In genomic region chr11:108287321-108287720, GRCm38 (mm10) we compare ENCODE assay signal across 12 mouse cellular contexts. TPM values are rescaled to one million over a fixed set of nuclear protein-coding genes. Genes with fewer than 3 reads are reported as not detected.
DNase-seq lines count a peak whose midpoint lies in the region; ATAC-seq and TF ChIP-seq lines count a peak whose summit lies in the region.
"Had no signal": no experiment of that assay in that cellular context is flagged by ENCODE, and none has a peak within 500 bp of the region (broad histone marks: within the 10 kb centered on the region; RNA-seq: fewer than 3 reads in every experiment).

No protein-coding gene starts in this region.

- peak; percentile 78 for ATAC-seq in limb, embryonic 13.5 days (ENCODE audit: low FRiP score, low read depth)
- ATAC-seq: forebrain, embryonic 16.5 days; intestine, postnatal 0 days had no signal

- no peak for TF ChIP-seq EP300 in heart, adult 2 months (IDR thresholded peaks at IDR 0.05; ENCODE audit: insufficient read depth, low read depth, low read length)

- H3K9me3 ChIP-seq in heart, embryonic 10.5 days: no peaks in the 10 kb centered on the region
- H3K9me3 ChIP-seq in limb, embryonic 13.5 days: no peaks in the 10 kb centered on the region; the same call in 1 of the 2 replicates
- H3K9me3 ChIP-seq: embryonic facial prominence, embryonic 13.5 days had no signal

- H3K79me2 ChIP-seq in heart, adult 2 months (replicated peaks; ENCODE audit: control insufficient read depth, insufficient read depth, low read length): no peaks in the 10 kb centered on the region

- 57% methylated on average over 2 of the region's 2 CpGs for WGBS in heart, embryonic 10.5 days
- 42% methylated on average over 2 of the region's 2 CpGs for WGBS in heart, adult 2 months
- WGBS in limb, embryonic 13.5 days: 11% methylated on average over 2 of the region's 2 CpGs

- H3K9ac ChIP-seq in heart, adult 2 months (ENCODE audit: low read depth, low read length): no peak overlapping the region
- no peak overlapping the region for H3K9ac ChIP-seq in limb, embryonic 13.5 days
- H3K9ac ChIP-seq: embryonic facial prominence, embryonic 13.5 days had no signal

- 0 out of 2 replicates have a peak overlapping the region, but pooled peaks have one; percentile 52 for H3K27ac ChIP-seq in heart, embryonic 10.5 days
- no peak overlapping the region for H3K27ac ChIP-seq in heart, adult 2 months
- peak overlapping the region; percentile 44; the same call in 1 of the 2 replicates for H3K27ac ChIP-seq in limb, embryonic 13.5 days
- H3K27ac ChIP-seq: embryonic facial prominence, embryonic 13.5 days had no signal

- DNase-seq in heart, embryonic 10.5 days (ENCODE audit: low spot score): no peak
- DNase-seq in heart, adult 2 months: no peak
- DNase-seq in lung, postnatal 14 days: peak; percentile 40
- DNase-seq in lung, postnatal 36 days: no peak
- DNase-seq in heart, postnatal 4 days: peak; percentile 51
- DNase-seq in Muller cell, postnatal 12 days (ENCODE audit: inconsistent ontology term): no peak
- DNase-seq in ovary, adult 18-20 months (ENCODE audit: low spot score): no peak

- 0 out of 2 replicates have a peak overlapping the region, but pooled peaks have one; percentile 19 for H3K4me2 ChIP-seq in limb, embryonic 13.5 days (replicated peaks)
- H3K4me2 ChIP-seq: embryonic facial prominence, embryonic 13.5 days had no signal

- intact Hi-C loops in heart, adult 2 months (cut with DNase I): no loop called here

- no peak for TF ChIP-seq CTCF in heart, adult 2 months (IDR thresholded peaks at IDR 0.05)

- no peak overlapping the region for H3K4me3 ChIP-seq in heart, embryonic 10.5 days
- no peak overlapping the region for H3K4me3 ChIP-seq in heart, adult 2 months
- no peak overlapping the region for H3K4me3 ChIP-seq in limb, embryonic 13.5 days
- H3K4me3 ChIP-seq: embryonic facial prominence, embryonic 13.5 days had no signal

- H3K36me3 ChIP-seq in heart, embryonic 10.5 days: peaks cover 5% of the 10 kb centered on the region
- H3K36me3 ChIP-seq in heart, adult 2 months (ENCODE audit: control insufficient read depth, insufficient read depth, low read length): no peaks in the 10 kb centered on the region
- no peaks in the 10 kb centered on the region for H3K36me3 ChIP-seq in limb, embryonic 13.5 days
- H3K36me3 ChIP-seq: embryonic facial prominence, embryonic 13.5 days had no signal

- TF ChIP-seq POLR2A in heart, adult 2 months (IDR thresholded peaks at IDR 0.05; ENCODE audit: insufficient read depth, low read depth, low read length): no peak

- peaks cover 50% of the 10 kb centered on the region for H3K4me1 ChIP-seq in heart, embryonic 10.5 days
- no peaks in the 10 kb centered on the region for H3K4me1 ChIP-seq in heart, adult 2 months (ENCODE audit: control insufficient read depth, insufficient read depth, low read length)
- peaks cover 31% of the 10 kb centered on the region for H3K4me1 ChIP-seq in limb, embryonic 13.5 days

- H3K27me3 ChIP-seq in heart, embryonic 10.5 days (ENCODE audit: insufficient read depth, poor library complexity, severe bottlenecking): no peaks in the 10 kb centered on the region
- H3K27me3 ChIP-seq in heart, adult 2 months (ENCODE audit: control insufficient read depth, insufficient read depth, low read length): no peaks in the 10 kb centered on the region
- no peaks in the 10 kb centered on the region for H3K27me3 ChIP-seq in limb, embryonic 13.5 days
- H3K27me3 ChIP-seq: embryonic facial prominence, embryonic 13.5 days had no signal

RNA-seq across cellular contexts. Expression of gene Apoh, which starts 55.8 kb away (rescaled TPM):
- 0.36 TPM in 1 of 2 replicates, not detected in the other for polyA plus RNA-seq in heart, embryonic 10.5 days (2016; fragmentation: Nextera tagmentation; extraction: Ambion mirVana)
- not detected for total RNA-seq in heart, adult 2 months (2021)
- 0.35 and 1.7 TPM in 2 replicates for polyA plus RNA-seq in heart, adult 2 months (2012; rRNA removed)
- under 1 TPM in 1 of 2 experiments, not detected in 1; 0.24 TPM for total RNA-seq in heart, postnatal 4 days (2021)
- not detected in 2 replicates for polyA plus RNA-seq in limb, embryonic 13.5 days (2015; fragmentation: Nextera tagmentation; extraction: Ambion mirVana)
- total RNA-seq: granulocyte monocyte progenitor cell, adult 5-6 weeks had no signal

RNA-seq across cellular contexts. Expression of gene Prkca, which starts 56.4 kb away (rescaled TPM):
- 9.2 and 11.3 TPM in 2 replicates for polyA plus RNA-seq in heart, embryonic 10.5 days (2016; fragmentation: Nextera tagmentation; extraction: Ambion mirVana)
- total RNA-seq in heart, adult 2 months (2021): 10 to 100 TPM; 32.2 to 33.4 TPM
- polyA plus RNA-seq in heart, adult 2 months (2012; rRNA removed): 11.6 and 14.3 TPM in 2 replicates
- 10 to 100 TPM; 52.2 to 57.1 TPM for total RNA-seq in heart, postnatal 4 days (2021)
- 5.6 and 7.2 TPM in 2 replicates for polyA plus RNA-seq in limb, embryonic 13.5 days (2015; fragmentation: Nextera tagmentation; extraction: Ambion mirVana)

Comparison
In these comparisons a context has a peak if more than half of its experiments do, and no peak if none do; other contexts are left out.
1. DNase-seq: peak in lung, postnatal 14 days (single experiment) and heart, postnatal 4 days (single experiment); none in heart, embryonic 10.5 days (single experiment), heart, adult 2 months (0 of 2), lung, postnatal 36 days (single experiment), Muller cell, postnatal 12 days (single experiment) and ovary, adult 18-20 months (single experiment).